8 mouse cellular contexts compared by ENCODE assay signal in the genomic region with DNA sequence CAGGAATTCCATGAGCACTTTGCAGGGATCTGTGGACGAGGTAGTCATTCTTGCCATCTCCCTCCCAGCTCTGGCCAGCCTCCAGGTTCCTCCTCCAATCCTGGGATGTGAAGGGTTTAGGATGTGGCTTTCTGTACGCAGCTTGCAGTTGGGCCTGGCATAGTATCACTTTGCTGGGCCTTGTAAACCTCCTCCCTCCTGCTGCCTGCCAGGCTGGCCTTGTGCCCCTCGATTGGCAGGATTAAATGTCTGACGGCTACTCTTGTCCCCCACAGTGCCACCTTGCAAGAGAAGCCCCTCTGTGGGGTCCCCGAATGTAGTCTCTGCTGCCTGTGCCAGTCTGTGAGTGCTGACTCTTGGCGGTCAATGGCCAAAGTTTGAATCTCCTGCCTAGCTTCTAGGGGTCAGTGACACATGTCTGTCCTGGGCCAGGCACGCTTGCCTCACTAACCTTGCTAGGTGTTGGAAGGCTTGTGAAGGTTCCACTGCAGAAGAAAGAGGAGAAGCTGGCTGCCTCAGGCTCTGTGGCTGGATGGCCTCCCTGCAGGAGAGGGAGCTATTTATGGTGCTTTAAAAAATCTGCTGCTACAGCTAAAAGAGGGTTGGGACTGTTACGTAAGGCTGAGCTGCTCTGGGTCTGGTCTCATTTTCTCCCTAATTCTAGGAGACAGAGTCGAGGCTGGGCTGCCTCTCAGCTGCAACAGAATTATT. TPM values are rescaled to one million over a fixed set of nuclear protein-coding genes. Genes with fewer than 3 reads are reported as not detected.
DNase-seq lines count a peak whose midpoint lies in the region; ATAC-seq and TF ChIP-seq lines count a peak whose summit lies in the region.

No protein-coding gene starts in this region.

- H3K4me3 ChIP-seq in hindbrain, postnatal 0 days (ENCODE audit: low read length) = no peak overlapping the region

- ATAC-seq in hindbrain, postnatal 0 days = no peak

- no peaks in the 10 kb centered on the region for H3K9me3 ChIP-seq in hindbrain, postnatal 0 days (ENCODE audit: low read length)

- no peak overlapping the region for H3K9ac ChIP-seq in hindbrain, postnatal 0 days (replicated peaks; ENCODE audit: low read length)

- H3K27ac ChIP-seq in hindbrain, postnatal 0 days = peak overlapping the region; percentile 60

- intact Hi-C loops in left cerebral cortex, postnatal 25 days (cut with DNase I) = no loop called here

- WGBS in hindbrain, postnatal 0 days = 39% methylated on average over 9 of the region's 9 CpGs

- no peak for TF ChIP-seq CTCF in hindbrain, postnatal 0 days (IDR thresholded peaks at IDR 0.05; ENCODE audit: low read depth)

- peak; percentile 33 for DNase-seq in urinary bladder, postnatal 25 days (ENCODE audit: low spot score)
- no peak for DNase-seq in urinary bladder, adult 2 months (ENCODE audit: low spot score)
- peak; percentile 55 to 60 for DNase-seq in frontal cortex, postnatal 14 days (ENCODE audit: low spot score in 2 of 2)
- peak; percentile 66 for DNase-seq in hindbrain, postnatal 0 days (ENCODE audit: low spot score)
- DNase-seq in left cerebral cortex, postnatal 25 days (ENCODE audit: low spot score in 2 of 2) = peak; percentile 73 to 97
- DNase-seq in right cerebral cortex, adult 18-20 months = peak; percentile 90
- DNase-seq in thymus, postnatal 0 days (ENCODE audit: low spot score) = no peak
- DNase-seq in embryo, embryonic 9.5 days (ENCODE audit: extremely low spot score) = no peak

- H3K4me1 ChIP-seq in hindbrain, postnatal 0 days (ENCODE audit: insufficient read depth, low read length) = peaks cover 32% of the 10 kb centered on the region

- no peaks in the 10 kb centered on the region for H3K36me3 ChIP-seq in hindbrain, postnatal 0 days (ENCODE audit: insufficient read depth, low read length)

- no peak overlapping the region for H3K4me2 ChIP-seq in hindbrain, postnatal 0 days (ENCODE audit: low read depth, low read length)

- no peaks in the 10 kb centered on the region for H3K27me3 ChIP-seq in hindbrain, postnatal 0 days (ENCODE audit: insufficient read depth, low read length)

RNA-seq across cellular contexts. Expression of gene Trak1, which starts 58.3 kb away (rescaled TPM):
- polyA plus RNA-seq in urinary bladder, adult 2 months (2012; rRNA removed) = 35.9 and 51.4 TPM in 2 replicates
- 129 and 170 TPM in 2 replicates for total RNA-seq in hindbrain, postnatal 0 days (2014; rRNA removed)
- 55.7 and 57.8 TPM in 2 replicates for polyA plus RNA-seq in hindbrain, postnatal 0 days (2015; fragmentation: Nextera tagmentation; extraction: Ambion mirVana)
- 100 to 1,000 TPM; 240 to 249 TPM for total RNA-seq in left cerebral cortex, postnatal 25 days (2021)
- polyA plus RNA-seq in thymus, postnatal 0 days (2015; fragmentation: Nextera tagmentation; extraction: Ambion mirVana) = 17.0 and 22.6 TPM in 2 replicates

Comparison
In these comparisons a context has a peak if more than half of its experiments do, and no peak if none do; other contexts are left out.
1. DNase-seq: peak in urinary bladder, postnatal 25 days (single experiment), frontal cortex, postnatal 14 days (2 of 2), hindbrain, postnatal 0 days (single experiment), left cerebral cortex, postnatal 25 days (2 of 2) and right cerebral cortex, adult 18-20 months (single experiment); none in urinary bladder, adult 2 months (single experiment), thymus, postnatal 0 days (single experiment) and embryo, embryonic 9.5 days (single experiment).